Mouse (Mus musculus): Measurements from ENCODE around the gene Cnih1. TPM values are rescaled to one million over a fixed set of nuclear protein-coding genes. Genes with fewer than 3 reads are reported as not detected.

The Cnih1 gene
- polyA plus RNA-seq, 1 experiment from 2014 or later = 80.0 TPM

- H3K27ac ChIP-seq (replicated peaks) = 0 out of 2 replicates have a peak overlapping the region, but pooled peaks have one; percentile 38
- no peak for ATAC-seq (ENCODE audit: insufficient read depth)
Observed at GRCm38 (mm10) chr14:46816916-46817622, 28.9 kb upstream of the Cnih1 start.

GRCm38 (mm10) chr14:46815640-46816039 lies 27.4 kb upstream of the Cnih1 start:
- no peak overlapping the region for H3K9ac ChIP-seq
- no peak overlapping the region for H3K4me3 ChIP-seq (replicated peaks)
- H3K4me2 ChIP-seq = peak overlapping the region; percentile 38
- H3K36me3 ChIP-seq (replicated peaks) = peaks cover 60% of the 10 kb centered on the region
- no peaks in the 10 kb centered on the region for H3K9me3 ChIP-seq (replicated peaks)
- peak overlapping the region; percentile 46 for H3K27ac ChIP-seq (replicated peaks)
- 30% methylated on average over 6 of the region's 6 CpGs for WGBS (ENCODE audit: insufficient replicate concordance)
- no peaks in the 10 kb centered on the region for H3K27me3 ChIP-seq
- ATAC-seq (ENCODE audit: insufficient read depth) = peak; percentile 84
- peaks cover 47% of the 10 kb centered on the region for H3K4me1 ChIP-seq (replicated peaks)

More at GRCm38 (mm10) chr14:46816916-46817622, 28.9 kb upstream of the Cnih1 start:
- no peak overlapping the region for H3K4me3 ChIP-seq (replicated peaks)
- H3K4me2 ChIP-seq = no peak overlapping the region
- peaks cover 49% of the 10 kb centered on the region for H3K36me3 ChIP-seq (replicated peaks)
- 73% methylated on average over 8 of the region's 8 CpGs for WGBS (ENCODE audit: insufficient replicate concordance)
- no peak overlapping the region for H3K9ac ChIP-seq
- H3K9me3 ChIP-seq (replicated peaks) = no peaks in the 10 kb centered on the region
- H3K27me3 ChIP-seq = no peaks in the 10 kb centered on the region
- peaks cover 53% of the 10 kb centered on the region for H3K4me1 ChIP-seq (replicated peaks)

GRCm38 (mm10) chr14:46807927-46808326 lies 19.7 kb upstream of the Cnih1 start:
- Histone ChIP-seq H3K4me3 (replicated peaks) (no peak overlapping the region), H3K36me3 (replicated peaks) (peaks cover 39% of the 10 kb centered on the region), H3K9me3 (replicated peaks) (no peaks in the 10 kb centered on the region), H3K9ac (no peak overlapping the region), H3K4me2 (no peak overlapping the region), H3K4me1 (replicated peaks) (no peaks in the 10 kb centered on the region), H3K27me3 (no peaks in the 10 kb centered on the region), H3K27ac (replicated peaks) (no peak overlapping the region)
- no peak for ATAC-seq (ENCODE audit: insufficient read depth)
- 48% methylated on average over 3 of the region's 3 CpGs for WGBS (ENCODE audit: insufficient replicate concordance)

GRCm38 (mm10) chr14:46806186-46806585 lies 18.0 kb upstream of the Cnih1 start:
- Histone ChIP-seq H3K4me1 (replicated peaks) (peaks cover 4% of the 10 kb centered on the region), H3K9ac (no peak overlapping the region), H3K9me3 (replicated peaks) (no peaks in the 10 kb centered on the region), H3K27ac (replicated peaks) (no peak overlapping the region), H3K4me3 (replicated peaks) (no peak overlapping the region), H3K36me3 (replicated peaks) (peaks cover 25% of the 10 kb centered on the region), H3K27me3 (no peaks in the 10 kb centered on the region), H3K4me2 (no peak overlapping the region)
- ATAC-seq (ENCODE audit: insufficient read depth) = no peak
- WGBS (ENCODE audit: insufficient replicate concordance) = 71% methylated on average over 5 of the region's 5 CpGs

GRCm38 (mm10) chr14:46803791-46804190 lies 15.6 kb upstream of the Cnih1 start:
- H3K4me3 ChIP-seq (replicated peaks) = no peak overlapping the region
- no peak overlapping the region for H3K4me2 ChIP-seq
- no peak for ATAC-seq (ENCODE audit: insufficient read depth)
- H3K9me3 ChIP-seq (replicated peaks) = no peaks in the 10 kb centered on the region
- H3K36me3 ChIP-seq (replicated peaks) = peaks cover 7% of the 10 kb centered on the region
- no peak overlapping the region for H3K9ac ChIP-seq
- peaks cover 12% of the 10 kb centered on the region for H3K4me1 ChIP-seq (replicated peaks)
- H3K27ac ChIP-seq (replicated peaks) = no peak overlapping the region
- 40% methylated on average over 1 of the region's 1 CpGs for WGBS (ENCODE audit: insufficient replicate concordance)
- no peaks in the 10 kb centered on the region for H3K27me3 ChIP-seq

- no peak overlapping the region for H3K4me2 ChIP-seq
- H3K9me3 ChIP-seq (replicated peaks) = no peaks in the 10 kb centered on the region
- H3K4me3 ChIP-seq (replicated peaks) = no peak overlapping the region
- H3K4me1 ChIP-seq (replicated peaks) = peaks cover 12% of the 10 kb centered on the region
- H3K36me3 ChIP-seq (replicated peaks) = peaks cover 7% of the 10 kb centered on the region
- no peak overlapping the region for H3K9ac ChIP-seq
- no peak for ATAC-seq (ENCODE audit: insufficient read depth)
- H3K27me3 ChIP-seq = no peaks in the 10 kb centered on the region
- 71% methylated on average over 4 of the region's 4 CpGs for WGBS (ENCODE audit: insufficient replicate concordance)
- no peak overlapping the region for H3K27ac ChIP-seq (replicated peaks)
Observed at GRCm38 (mm10) chr14:46803259-46803658, 15.0 kb upstream of the Cnih1 start.

GRCm38 (mm10) chr14:46800684-46801345 lies 12.6 kb upstream of the Cnih1 start:
- Histone ChIP-seq H3K9ac (no peak overlapping the region), H3K4me1 (replicated peaks) (peaks cover 12% of the 10 kb centered on the region), H3K4me2 (peak overlapping the region; percentile 33; the same call in 1 of the 2 replicates), H3K27ac (replicated peaks) (no peak overlapping the region), H3K9me3 (replicated peaks) (no peaks in the 10 kb centered on the region), H3K36me3 (replicated peaks) (no peaks in the 10 kb centered on the region), H3K27me3 (no peaks in the 10 kb centered on the region), H3K4me3 (replicated peaks) (no peak overlapping the region)
- peak; percentile 34; the same call in 1 of the 2 replicates for ATAC-seq (ENCODE audit: insufficient read depth)
- WGBS (ENCODE audit: insufficient replicate concordance) = 67% methylated on average over 3 of the region's 3 CpGs

GRCm38 (mm10) chr14:46794157-46794556 lies 5.9 kb upstream of the Cnih1 start:
- H3K36me3 ChIP-seq (replicated peaks) = no peaks in the 10 kb centered on the region
- H3K4me3 ChIP-seq (replicated peaks) = no peak overlapping the region
- H3K27me3 ChIP-seq = no peaks in the 10 kb centered on the region
- no peak overlapping the region for H3K4me2 ChIP-seq
- H3K9me3 ChIP-seq (replicated peaks) = no peaks in the 10 kb centered on the region
- WGBS (ENCODE audit: insufficient replicate concordance) = 55% methylated on average over 5 of the region's 5 CpGs
- peaks cover 13% of the 10 kb centered on the region for H3K4me1 ChIP-seq (replicated peaks)
- no peak for ATAC-seq (ENCODE audit: insufficient read depth)
- no peak overlapping the region for H3K27ac ChIP-seq (replicated peaks)
- H3K9ac ChIP-seq = no peak overlapping the region

- H3K4me3 ChIP-seq (replicated peaks) = no peak overlapping the region
- no peak overlapping the region for H3K9ac ChIP-seq
- 82% methylated on average over 6 of the region's 6 CpGs for WGBS (ENCODE audit: insufficient replicate concordance)
- H3K4me1 ChIP-seq (replicated peaks) = peaks cover 36% of the 10 kb centered on the region
- no peak overlapping the region for H3K4me2 ChIP-seq
- H3K36me3 ChIP-seq (replicated peaks) = no peaks in the 10 kb centered on the region
- no peaks in the 10 kb centered on the region for H3K27me3 ChIP-seq
- H3K9me3 ChIP-seq (replicated peaks) = no peaks in the 10 kb centered on the region
- ATAC-seq (ENCODE audit: insufficient read depth) = no peak
- H3K27ac ChIP-seq (replicated peaks) = no peak overlapping the region
Observed at GRCm38 (mm10) chr14:46790723-46791122, 2.5 kb upstream of the Cnih1 start.

GRCm38 (mm10) chr14:46790303-46790702 lies 2.1 kb upstream of the Cnih1 start:
- 59% methylated on average over 4 of the region's 4 CpGs for whole genome bisulfite sequencing (ENCODE audit: insufficient replicate concordance)
- no peak for ATAC-seq (ENCODE audit: insufficient read depth)
- no peak overlapping the region for H3K9ac ChIP-seq
- H3K27ac ChIP-seq (replicated peaks) = no peak overlapping the region
- no peak overlapping the region for H3K4me3 ChIP-seq (replicated peaks)
- 0 out of 2 replicates have a peak, but pooled peaks cover under 1% of the 10 kb centered on the region for H3K36me3 ChIP-seq (replicated peaks)
- H3K4me1 ChIP-seq (replicated peaks) = peaks cover 37% of the 10 kb centered on the region
- no peaks in the 10 kb centered on the region for H3K27me3 ChIP-seq
- no peaks in the 10 kb centered on the region for H3K9me3 ChIP-seq (replicated peaks)
- no peak overlapping the region for H3K4me2 ChIP-seq

GRCm38 (mm10) chr14:46788505-46788901 lies 292 bp upstream of the Cnih1 start:
- Histone ChIP-seq H3K4me3 (replicated peaks) (peak overlapping the region; percentile 98), H3K27ac (replicated peaks) (peak overlapping the region; percentile 29; the same call in 1 of the 2 replicates), H3K4me1 (replicated peaks) (peaks cover 40% of the 10 kb centered on the region), H3K4me2 (peak overlapping the region; percentile 82), H3K9me3 (replicated peaks) (no peaks in the 10 kb centered on the region), H3K36me3 (replicated peaks) (peaks cover 10% of the 10 kb centered on the region), H3K9ac (no peak overlapping the region), H3K27me3 (no peaks in the 10 kb centered on the region)
- no peak for ATAC-seq (ENCODE audit: insufficient read depth)
- WGBS (ENCODE audit: insufficient replicate concordance) = 7% methylated on average over 8 of the region's 8 CpGs
